Mouse (Mus musculus) heart, postnatal 0 days (tissue): Measurements from ENCODE around the gene Psme2b.
"Not testable (repeated sequence)": the region's sequence is repeated elsewhere in the genome, so short reads cannot be mapped to it uniquely, and the experiment has no call there.

Experiments used
- CTCF ChIP-seq: IDR thresholded peaks from 2 replicates; pipeline ENCODE4 v1.5.1; 2016; ENCODE audit warnings: antibody characterized with exemption, control low read depth, low read depth
- EP300 ChIP-seq: IDR thresholded peaks from 2 replicates; pipeline ENCODE4 v1.6.1; 2016; ENCODE audit warnings: antibody characterized with exemption, low read depth

DNA sequence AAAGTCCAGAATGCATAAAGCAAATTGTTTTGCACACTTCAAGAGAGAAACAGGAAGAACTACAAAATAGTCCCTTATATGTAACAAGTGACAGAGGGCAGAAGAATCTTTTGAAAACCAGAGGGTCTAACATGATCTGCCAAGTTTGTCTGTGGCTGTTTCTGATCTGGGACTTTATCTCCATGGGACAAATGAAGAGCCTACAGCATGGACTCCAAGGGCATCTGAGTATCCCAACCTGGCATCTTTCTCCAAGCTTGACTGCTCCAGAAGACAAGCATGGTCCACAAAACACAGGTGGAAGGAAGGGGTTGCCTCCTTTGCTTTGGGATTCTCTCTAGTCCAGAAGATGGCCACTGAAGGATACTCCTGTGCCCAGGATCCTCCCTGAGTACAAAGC, 19.6 kb downstream of the Psme2b start:
- not testable (repeated sequence) for TF ChIP-seq CTCF, EP300
